Mouse (Mus musculus) kidney, postnatal 4 days (tissue): ENCODE measurements around the gene Pck1.

Experiments
- DNase-seq, 2 experiments: peaks; one replicate each; pipeline ENCODE4 v3.0.0; 2021; ENCODE audit warnings: mixed read lengths in 2 of 2

Pck1 gene

GRCm38 (mm10) chr2:173204671-173205070 is 51.8 kb downstream of the Pck1 start:
- DNase-seq = no peak

- DNase-seq = no peak
These were observed 52.8 kb downstream of the Pck1 start for GRCm38 (mm10) chr2:173205563-173206099.

- DNase-seq = no peak
These were observed 54.2 kb downstream of the Pck1 start for GRCm38 (mm10) chr2:173207051-173207450.
